ENCODE assay signal across 11 mouse cellular contexts in genomic region chr5:124930603-124931002, GRCm38 (mm10).
DNase-seq lines count a peak whose midpoint lies in the region; ATAC-seq and TF ChIP-seq lines count a peak whose summit lies in the region.
"Had no signal": no experiment of that assay in that cellular context is flagged by ENCODE, and none has a peak within 500 bp of the region (broad histone marks: within the 10 kb centered on the region; RNA-seq: fewer than 3 reads in every experiment).

No protein-coding gene starts in this region.

- H3K27me3 ChIP-seq in embryonic facial prominence, embryonic 11.5 days (ENCODE audit: control insufficient read depth, insufficient read depth, low read length), result no peaks in the 10 kb centered on the region
- H3K27me3 ChIP-seq in embryonic facial prominence, embryonic 15.5 days, result no peaks in the 10 kb centered on the region
- 0 out of 2 replicates have a peak, but pooled peaks cover 7% of the 10 kb centered on the region for H3K27me3 ChIP-seq in hindbrain, embryonic 12.5 days
- H3K27me3 ChIP-seq in limb, embryonic 14.5 days (ENCODE audit: control insufficient read depth, insufficient read depth, low read length), result no peaks in the 10 kb centered on the region
- H3K27me3 ChIP-seq: stomach, embryonic 15.5 days had no signal

- no peak overlapping the region for H3K4me3 ChIP-seq in embryonic facial prominence, embryonic 11.5 days (ENCODE audit: low read depth, low read length)
- H3K4me3 ChIP-seq in embryonic facial prominence, embryonic 15.5 days (replicated peaks), result no peak overlapping the region
- no peak overlapping the region for H3K4me3 ChIP-seq in hindbrain, embryonic 12.5 days
- no peak overlapping the region for H3K4me3 ChIP-seq in limb, embryonic 14.5 days (replicated peaks; ENCODE audit: low read length)
- H3K4me3 ChIP-seq: stomach, embryonic 15.5 days had no signal

- WGBS in embryonic facial prominence, embryonic 11.5 days, result 33% methylated on average over 9 of the region's 9 CpGs
- 25% methylated on average over 9 of the region's 9 CpGs for WGBS in embryonic facial prominence, embryonic 15.5 days
- WGBS in hindbrain, embryonic 12.5 days, result 33% methylated on average over 9 of the region's 9 CpGs
- WGBS in limb, embryonic 14.5 days, result 20% methylated on average over 9 of the region's 9 CpGs

- TF ChIP-seq POLR2A in limb, embryonic 14.5 days (IDR thresholded peaks at IDR 0.05; ENCODE audit: borderline replicate concordance, extremely low read depth, insufficient read depth, insufficient read length), result no peak

- H3K4me2 ChIP-seq in embryonic facial prominence, embryonic 11.5 days (ENCODE audit: low read depth, low read length), result no peak overlapping the region
- H3K4me2 ChIP-seq in embryonic facial prominence, embryonic 15.5 days (replicated peaks), result no peak overlapping the region
- H3K4me2 ChIP-seq in hindbrain, embryonic 12.5 days (replicated peaks), result no peak overlapping the region
- H3K4me2 ChIP-seq in limb, embryonic 14.5 days (replicated peaks; ENCODE audit: low read depth, low read length, severe bottlenecking), result no peak overlapping the region
- H3K4me2 ChIP-seq: stomach, embryonic 15.5 days had no signal

- H3K4me1 ChIP-seq in embryonic facial prominence, embryonic 11.5 days (ENCODE audit: control insufficient read depth, insufficient read depth, low read length), result peaks cover 3% of the 10 kb centered on the region; the same call in 1 of the 2 replicates
- H3K4me1 ChIP-seq in embryonic facial prominence, embryonic 15.5 days, result peaks cover 23% of the 10 kb centered on the region
- peaks cover 23% of the 10 kb centered on the region for H3K4me1 ChIP-seq in hindbrain, embryonic 12.5 days
- H3K4me1 ChIP-seq in limb, embryonic 14.5 days (ENCODE audit: control insufficient read depth, insufficient read depth, low read length), result peaks cover 20% of the 10 kb centered on the region
- H3K4me1 ChIP-seq: stomach, embryonic 15.5 days had no signal

- H3K9ac ChIP-seq in embryonic facial prominence, embryonic 11.5 days (replicated peaks; ENCODE audit: low read length), result no peak overlapping the region
- no peak overlapping the region for H3K9ac ChIP-seq in embryonic facial prominence, embryonic 15.5 days
- H3K9ac ChIP-seq in hindbrain, embryonic 12.5 days, result no peak overlapping the region
- H3K9ac ChIP-seq in limb, embryonic 14.5 days (ENCODE audit: low read depth, low read length, severe bottlenecking), result 0 out of 2 replicates have a peak overlapping the region, but pooled peaks have one; percentile 26
- H3K9ac ChIP-seq: stomach, embryonic 15.5 days had no signal

- ATAC-seq in embryonic facial prominence, embryonic 11.5 days (replicated peaks; ENCODE audit: insufficient number of reproducible peaks, low FRiP score, low TSS enrichment, low read depth), result 0 out of 2 replicates have a peak, but pooled peaks have one; percentile 49
- no peak for ATAC-seq in embryonic facial prominence, embryonic 15.5 days (ENCODE audit: insufficient number of reproducible peaks, low FRiP score, low TSS enrichment, low read depth)
- no peak for ATAC-seq in hindbrain, embryonic 12.5 days (ENCODE audit: low FRiP score)
- peak; percentile 50 for ATAC-seq in limb, embryonic 14.5 days (ENCODE audit: low FRiP score, low read depth)
- ATAC-seq in megakaryocyte progenitor cell, adult 5-6 weeks (replicated peaks; ENCODE audit: poor library complexity), result no peak

- no peak overlapping the region for H3K27ac ChIP-seq in embryonic facial prominence, embryonic 11.5 days (replicated peaks; ENCODE audit: low read depth, low read length)
- peak overlapping the region; percentile 76 for H3K27ac ChIP-seq in embryonic facial prominence, embryonic 15.5 days (replicated peaks)
- peak overlapping the region; percentile 60; the same call in 1 of the 2 replicates for H3K27ac ChIP-seq in hindbrain, embryonic 12.5 days
- H3K27ac ChIP-seq in limb, embryonic 14.5 days (replicated peaks; ENCODE audit: low read depth, low read length), result peak overlapping the region; percentile 86
- H3K27ac ChIP-seq: stomach, embryonic 15.5 days had no signal

- no peaks in the 10 kb centered on the region for H3K36me3 ChIP-seq in embryonic facial prominence, embryonic 11.5 days (replicated peaks; ENCODE audit: control insufficient read depth, insufficient read depth, low read depth, low read length)
- H3K36me3 ChIP-seq in embryonic facial prominence, embryonic 15.5 days, result no peaks in the 10 kb centered on the region
- no peaks in the 10 kb centered on the region for H3K36me3 ChIP-seq in hindbrain, embryonic 12.5 days
- no peaks in the 10 kb centered on the region for H3K36me3 ChIP-seq in limb, embryonic 14.5 days (ENCODE audit: control insufficient read depth, insufficient read depth, low read length)
- H3K36me3 ChIP-seq: G1E; stomach, embryonic 15.5 days had no signal

- no peak for DNase-seq in embryonic facial prominence, embryonic 11.5 days (ENCODE audit: low spot score)
- DNase-seq in limb, embryonic 14.5 days (ENCODE audit: low spot score), result peak; percentile 39
- DNase-seq in thymus, postnatal 4 days, result no peak
- DNase-seq in spleen, postnatal 14 days (ENCODE audit: low spot score in 2 of 2), result no peak
- no peak for DNase-seq in right cerebral cortex, postnatal 14 days
- DNase-seq: layer of hippocampus, adult 9-11 months had no signal

- H3K9me3 ChIP-seq in embryonic facial prominence, embryonic 11.5 days (replicated peaks; ENCODE audit: control insufficient read depth, low read length), result no peaks in the 10 kb centered on the region
- H3K9me3 ChIP-seq in embryonic facial prominence, embryonic 15.5 days (replicated peaks), result no peaks in the 10 kb centered on the region
- peaks cover 3% of the 10 kb centered on the region; the same call in 1 of the 2 replicates for H3K9me3 ChIP-seq in hindbrain, embryonic 12.5 days (replicated peaks)
- H3K9me3 ChIP-seq in limb, embryonic 14.5 days (ENCODE audit: control insufficient read depth, low read length), result no peaks in the 10 kb centered on the region
- H3K9me3 ChIP-seq: stomach, embryonic 15.5 days had no signal

Comparison
In these comparisons a context has a peak if more than half of its experiments do, and no peak if none do; other contexts are left out.
1. ATAC-seq: peak in embryonic facial prominence, embryonic 11.5 days (single experiment) and limb, embryonic 14.5 days (single experiment); none in embryonic facial prominence, embryonic 15.5 days (single experiment), hindbrain, embryonic 12.5 days (single experiment) and megakaryocyte progenitor cell, adult 5-6 weeks (single experiment).